Mouse (Mus musculus) hindbrain, embryonic 14.5 days (tissue): ENCODE measurements around the gene Trpv4. TPM values are rescaled to one million over a fixed set of nuclear protein-coding genes. Genes with fewer than 3 reads are reported as not detected.
A peak's percentile ranks its signal among the peaks of the same experiment; 100 is the strongest.

Experiments used
- ATAC-seq: fragments of 200-750 bp; cut with Nextera tagmentation; 2 replicates; pipeline ENCODE4 v1.8.0; 2017; ENCODE audit warnings: moderate number of reproducible peaks, mild to moderate bottlenecking, moderate TSS enrichment, moderate library complexity; ENCODE audit not compliant: low FRiP score
- DNase-seq: peaks from one replicate; pipeline ENCODE4 v3.0.0-alpha.2; 2015; ENCODE audit warnings: low spot score
- H3K27ac ChIP-seq: fragments of 300-500 bp; sonication (generic); 2 replicates; pipeline ENCODE4 v1.5.1; 2014; ENCODE audit warnings: mild to moderate bottlenecking, moderate library complexity
- H3K27me3 ChIP-seq: fragments of 300-500 bp; sonication (generic); 2 replicates; pipeline ENCODE4 v1.6.1; 2014; ENCODE audit warnings: mild to moderate bottlenecking, low read length, mixed read lengths; ENCODE audit not compliant: control insufficient read depth, insufficient read depth
- H3K36me3 ChIP-seq: fragments of 300-500 bp; sonication (generic); replicated peaks from 2 replicates; pipeline ENCODE4 v1.6.1; 2014; ENCODE audit not compliant: control insufficient read depth, insufficient read depth
- H3K4me1 ChIP-seq: fragments of 300-500 bp; sonication (generic); replicated peaks from 2 replicates; pipeline ENCODE4 v1.6.1; 2014; ENCODE audit warnings: antibody characterized with exemption, low read length, mixed read lengths; ENCODE audit not compliant: control insufficient read depth, insufficient read depth
- H3K4me2 ChIP-seq: fragments of 300-500 bp; sonication (generic); replicated peaks from 2 replicates; pipeline ENCODE4 v1.6.1; 2014; ENCODE audit warnings: mild to moderate bottlenecking, moderate library complexity
- H3K4me3 ChIP-seq: fragments of 300-500 bp; sonication (generic); replicated peaks from 2 replicates; pipeline ENCODE4 v1.5.1; 2014; ENCODE audit warnings: mild to moderate bottlenecking, low read length
- H3K9ac ChIP-seq: fragments of 300-500 bp; sonication (generic); 2 replicates; pipeline ENCODE4 v1.6.1; 2014
- H3K9me3 ChIP-seq: fragments of 300-500 bp; sonication (generic); 2 replicates; pipeline ENCODE4 v1.6.1; 2016; ENCODE audit warnings: low read length; ENCODE audit not compliant: control insufficient read depth
- WGBS: fragments of 180-500 bp; shearing (Covaris S2); extraction: QIAGEN DNeasy Blood & Tissue Kit; methylation state at CpG from one replicate; pipeline ENCODE4 v1.1.7; 2014; 5-methylcytosine and 5-hydroxymethylcytosine counted together
- polyA plus RNA-seq: library from polyadenylated mRNA; unstranded; fragments of >200 nt; fragmentation: Nextera tagmentation; extraction: Ambion mirVana; gene quantifications from 2 replicates; pipeline ENCODE4 v1.2.1, GENCODE M21; 2014

The Trpv4 gene
- polyA plus RNA-seq, 1 experiment from 2014 or later: 1.4 TPM

GRCm38 (mm10) chr5:114579714-114580357 is 78.4 kb downstream of the Trpv4 start:
- no peaks in the 10 kb centered on the region for H3K27me3 ChIP-seq
- ATAC-seq (no peak), DNase-seq (no peak)
- peaks cover 60% of the 10 kb centered on the region for H3K4me1 ChIP-seq
- no peak overlapping the region for H3K27ac ChIP-seq
- no peaks in the 10 kb centered on the region for H3K36me3 ChIP-seq
- 48% methylated on average over 8 of the region's 8 CpGs for WGBS
- H3K4me3 ChIP-seq: no peak overlapping the region
- H3K4me2 ChIP-seq: no peak overlapping the region
- no peaks in the 10 kb centered on the region for H3K9me3 ChIP-seq
- no peak overlapping the region for H3K9ac ChIP-seq

DNA sequence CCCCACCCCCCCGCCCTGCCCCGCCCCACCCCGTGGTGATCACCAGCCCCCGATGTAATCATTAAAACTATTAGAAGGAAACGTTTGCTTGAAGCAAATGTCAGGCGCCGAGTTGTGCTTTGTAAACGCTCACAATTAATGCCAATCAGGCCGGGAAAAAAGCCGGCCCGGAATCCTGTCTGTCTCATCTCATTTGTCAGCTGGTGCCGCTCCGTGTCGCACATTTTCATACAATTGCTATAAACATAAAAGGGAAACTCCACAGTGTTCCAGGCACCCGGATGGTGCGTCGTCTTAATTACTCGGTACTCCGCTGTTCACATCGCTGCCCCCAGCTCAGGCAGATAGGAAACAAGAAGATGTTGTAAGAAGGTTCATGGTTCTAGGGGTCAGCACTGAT is 79.9 kb downstream of the Trpv4 start:
- peaks cover 59% of the 10 kb centered on the region for H3K4me1 ChIP-seq
- H3K27me3 ChIP-seq: no peaks in the 10 kb centered on the region
- DNase-seq: no peak
- peak overlapping the region; percentile 46; the same call in 1 of the 2 replicates for H3K27ac ChIP-seq
- H3K4me2 ChIP-seq: peak overlapping the region; percentile 15; the same call in 1 of the 2 replicates
- H3K9ac ChIP-seq: no peak overlapping the region
- WGBS: 16% methylated on average over 20 of the region's 20 CpGs
- ATAC-seq: no peak
- H3K36me3 ChIP-seq: no peaks in the 10 kb centered on the region
- no peaks in the 10 kb centered on the region for H3K9me3 ChIP-seq
- H3K4me3 ChIP-seq: no peak overlapping the region

GRCm38 (mm10) chr5:114575986-114576605 is 82.1 kb downstream of the Trpv4 start:
- no peaks in the 10 kb centered on the region for H3K27me3 ChIP-seq
- no peaks in the 10 kb centered on the region for H3K36me3 ChIP-seq
- no peak overlapping the region for H3K4me2 ChIP-seq
- peak overlapping the region; percentile 43; the same call in 1 of the 2 replicates for H3K27ac ChIP-seq
- no peak overlapping the region for H3K4me3 ChIP-seq
- H3K9ac ChIP-seq: no peak overlapping the region
- peaks cover 68% of the 10 kb centered on the region for H3K4me1 ChIP-seq
- DNase-seq (no peak), ATAC-seq (no peak)
- no peaks in the 10 kb centered on the region for H3K9me3 ChIP-seq
- WGBS: 61% methylated on average over 16 of the region's 16 CpGs

DNA sequence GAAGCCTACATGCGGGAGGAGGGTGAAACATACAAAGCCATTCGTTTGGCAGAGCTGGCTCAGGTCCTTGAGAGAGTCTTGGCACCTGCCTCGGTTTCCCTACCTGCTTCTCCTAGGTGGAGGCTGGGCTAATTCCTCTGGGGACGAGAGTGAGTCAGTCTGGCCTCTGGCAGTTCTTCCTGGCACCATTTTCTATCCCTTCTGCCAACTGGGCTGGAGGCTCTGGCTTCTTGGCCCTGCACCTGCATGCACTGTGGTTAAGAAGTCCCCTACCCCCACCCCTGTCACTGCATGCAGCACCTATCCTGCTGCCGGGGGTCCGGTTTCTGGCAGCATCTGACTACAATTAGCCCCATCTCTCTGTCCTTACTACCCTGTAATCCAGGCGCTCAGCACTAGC is 82.7 kb downstream of the Trpv4 start:
- WGBS: 56% methylated on average over 7 of the region's 7 CpGs
- peak overlapping the region; percentile 37 for H3K4me2 ChIP-seq
- H3K4me1 ChIP-seq: peaks cover 74% of the 10 kb centered on the region
- no peaks in the 10 kb centered on the region for H3K27me3 ChIP-seq
- no peaks in the 10 kb centered on the region for H3K9me3 ChIP-seq
- H3K4me3 ChIP-seq: no peak overlapping the region
- peak overlapping the region; percentile 14; the same call in 1 of the 2 replicates for H3K9ac ChIP-seq
- H3K36me3 ChIP-seq: no peaks in the 10 kb centered on the region
- peak overlapping the region; percentile 43; the same call in 1 of the 2 replicates for H3K27ac ChIP-seq
- ATAC-seq: no peak
- no peak for DNase-seq

- peak overlapping the region; percentile 14 for H3K9ac ChIP-seq
Measured at GRCm38 (mm10) chr5:114575010-114575409, 83.2 kb downstream of the Trpv4 start.

DNA sequence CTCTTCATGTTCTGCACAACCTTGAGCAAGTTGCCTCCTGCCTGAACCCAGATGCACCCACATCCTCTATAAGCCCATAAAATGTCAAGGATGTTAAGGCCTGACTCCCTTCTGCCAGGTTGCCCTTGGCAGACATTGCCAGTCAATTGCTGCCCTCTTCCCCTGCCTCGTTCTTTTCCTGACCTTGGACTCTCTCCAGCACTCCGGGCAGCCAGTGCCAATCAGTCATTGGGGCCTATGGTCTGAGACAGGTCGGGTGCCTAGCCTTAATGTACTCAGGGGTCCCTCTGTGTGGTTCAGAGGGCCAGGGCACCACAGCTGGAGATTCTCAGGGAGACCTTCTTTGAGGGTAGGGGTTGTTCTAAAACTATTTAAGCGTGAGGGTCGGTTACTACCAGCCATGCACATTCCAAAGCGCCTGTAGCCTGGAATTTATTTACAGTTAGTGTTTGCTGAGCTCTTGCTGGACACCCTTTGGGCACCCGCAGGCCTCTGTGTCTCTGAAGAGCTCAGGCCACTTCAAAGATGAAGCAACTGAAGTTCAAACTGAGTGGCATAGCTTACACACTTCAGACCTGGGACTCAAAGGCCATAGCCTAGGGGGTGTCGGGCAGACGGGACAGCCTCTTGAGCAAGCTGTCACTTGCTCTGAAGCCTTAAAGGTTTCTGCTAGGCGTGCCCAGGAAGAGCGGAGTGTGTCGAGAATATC is 84.1 kb downstream of the Trpv4 start:
- DNase-seq: no peak
- Histone ChIP-seq H3K4me2 (0 out of 2 replicates have a peak overlapping the region, but pooled peaks have one; percentile 89), H3K27ac (no peak overlapping the region), H3K36me3 (no peaks in the 10 kb centered on the region), H3K27me3 (no peaks in the 10 kb centered on the region), H3K4me1 (peaks cover 83% of the 10 kb centered on the region), H3K9me3 (no peaks in the 10 kb centered on the region), H3K9ac (0 out of 2 replicates have a peak overlapping the region, but pooled peaks have one; percentile 6), H3K4me3 (no peak overlapping the region)
- ATAC-seq: no peak
- 58% methylated on average over 12 of the region's 12 CpGs for WGBS

More at GRCm38 (mm10) chr5:114575010-114575409, 83.2 kb downstream of the Trpv4 start:
- Histone ChIP-seq H3K4me2 (peak overlapping the region; percentile 37), H3K4me3 (no peak overlapping the region), H3K36me3 (no peaks in the 10 kb centered on the region), H3K27ac (peak overlapping the region; percentile 43; the same call in 1 of the 2 replicates), H3K27me3 (no peaks in the 10 kb centered on the region), H3K9me3 (no peaks in the 10 kb centered on the region), H3K4me1 (peaks cover 75% of the 10 kb centered on the region)
- ATAC-seq (no peak), DNase-seq (no peak)
- WGBS: 26% methylated on average over 11 of the region's 11 CpGs

DNA sequence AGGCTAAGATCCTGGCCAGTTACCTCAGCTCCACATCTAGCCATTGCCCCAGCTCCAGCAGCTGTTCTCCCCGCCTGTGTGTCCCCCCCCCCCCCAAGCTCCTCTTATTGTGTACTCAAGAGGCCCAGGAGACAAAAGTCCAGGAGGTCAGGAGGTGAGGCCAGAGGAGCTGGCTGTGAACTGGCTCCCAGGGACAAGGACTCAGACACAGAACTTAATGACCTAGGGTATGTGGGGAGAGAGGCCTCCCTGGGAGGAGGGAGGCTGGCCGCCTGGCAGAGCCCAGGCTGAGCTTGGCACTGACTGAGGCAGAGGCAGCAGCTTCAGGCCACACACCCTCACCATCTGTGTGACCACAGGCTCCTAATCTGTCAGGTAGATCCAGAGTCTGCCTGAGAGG is 85.2 kb downstream of the Trpv4 start:
- H3K27ac ChIP-seq: no peak overlapping the region
- no peak overlapping the region for H3K4me3 ChIP-seq
- H3K27me3 ChIP-seq: no peaks in the 10 kb centered on the region
- peak overlapping the region; percentile 89 for H3K4me2 ChIP-seq
- H3K4me1 ChIP-seq: peaks cover 87% of the 10 kb centered on the region
- DNase-seq (no peak), ATAC-seq (no peak)
- H3K9me3 ChIP-seq: no peaks in the 10 kb centered on the region
- peak overlapping the region; percentile 76; the same call in 1 of the 2 replicates for H3K9ac ChIP-seq
- H3K36me3 ChIP-seq: no peaks in the 10 kb centered on the region
- WGBS: 13% methylated on average over 2 of the region's 2 CpGs
